Mouse (Mus musculus): ENCODE results near the gene Fstl4. TPM values are rescaled to one million over a fixed set of nuclear protein-coding genes. Genes with fewer than 3 reads are reported as not detected.
A peak's percentile ranks its signal among the peaks of the same experiment; 100 is the strongest.

The Fstl4 gene
- total and polyA plus RNA-seq, 2 experiments = under 0.01 TPM; not detected in 1

- no peaks in the 10 kb centered on the region for H3K79me2 ChIP-seq (ENCODE audit: control insufficient read depth, insufficient read depth, low read length)
- peak; percentile 30 for DNase-seq (ENCODE audit: extremely low read depth, low read depth, low spot score)
- WGBS = 23% methylated on average over 4 of the region's 4 CpGs
Observed at GRCm38 (mm10) chr11:53032336-53032735, 267.9 kb downstream of the Fstl4 start.

DNA sequence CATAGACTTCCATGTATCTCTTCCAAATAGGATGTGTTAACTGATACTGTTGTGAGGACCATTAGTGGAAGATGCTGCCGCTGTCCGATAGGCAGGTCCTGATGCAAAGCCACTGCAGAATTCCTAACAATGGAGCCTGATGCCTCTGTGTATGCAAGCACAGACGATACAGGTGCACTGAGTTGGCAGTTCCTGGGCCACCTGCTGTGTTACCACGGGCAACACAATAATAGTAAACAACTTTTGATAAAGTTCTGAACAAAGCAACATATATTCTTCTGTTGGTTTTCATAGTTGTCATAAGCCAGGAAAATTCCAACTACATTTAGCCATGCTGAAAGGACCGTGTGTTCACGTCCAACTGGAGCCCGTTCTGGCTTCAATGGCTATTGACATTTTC, 271.0 kb downstream of the Fstl4 start:
- WGBS = 83% methylated on average over 7 of the region's 7 CpGs

More at GRCm38 (mm10) chr11:53032336-53032735, 267.9 kb downstream of the Fstl4 start:
- Histone ChIP-seq H3K27ac (replicated peaks; ENCODE audit: insufficient read depth, low read depth, low read length) (no peak overlapping the region), H3K9ac (ENCODE audit: low read depth, low read length) (no peak overlapping the region), H3K27me3 (ENCODE audit: control insufficient read depth, insufficient read depth, low read length) (no peaks in the 10 kb centered on the region), H3K4me1 (ENCODE audit: control insufficient read depth, insufficient read depth, low read length) (no peaks in the 10 kb centered on the region), H3K36me3 (ENCODE audit: control insufficient read depth, insufficient read depth, low read length) (no peaks in the 10 kb centered on the region), H3K4me3 (ENCODE audit: insufficient read depth, low read depth, low read length) (no peak overlapping the region)
- TF ChIP-seq CTCF (IDR thresholded peaks at IDR 0.05; ENCODE audit: low read depth, low read length) = peak; percentile 96
- TF ChIP-seq POLR2A (IDR thresholded peaks at IDR 0.05; ENCODE audit: extremely low read depth, insufficient read depth, low read length) = no peak

GRCm38 (mm10) chr11:53046850-53047249, 282.4 kb downstream of the Fstl4 start:
- 41% methylated on average over 6 of the region's 6 CpGs for WGBS
- no peak overlapping the region for H3K4me3 ChIP-seq (ENCODE audit: insufficient read depth, low read depth, low read length)
- no peaks in the 10 kb centered on the region for H3K27me3 ChIP-seq (ENCODE audit: control insufficient read depth, insufficient read depth, low read length)
- no peaks in the 10 kb centered on the region for H3K4me1 ChIP-seq (ENCODE audit: control insufficient read depth, insufficient read depth, low read length)
- no peak for DNase-seq (ENCODE audit: extremely low read depth, low read depth, low spot score)
- H3K9ac ChIP-seq (ENCODE audit: low read depth, low read length) = no peak overlapping the region
- H3K36me3 ChIP-seq (ENCODE audit: control insufficient read depth, insufficient read depth, low read length) = no peaks in the 10 kb centered on the region
- no peak for TF ChIP-seq POLR2A (IDR thresholded peaks at IDR 0.05; ENCODE audit: extremely low read depth, insufficient read depth, low read length)
- TF ChIP-seq CTCF (IDR thresholded peaks at IDR 0.05; ENCODE audit: low read depth, low read length) = no peak
- H3K27ac ChIP-seq (replicated peaks; ENCODE audit: insufficient read depth, low read depth, low read length) = no peak overlapping the region
- H3K79me2 ChIP-seq (ENCODE audit: control insufficient read depth, insufficient read depth, low read length) = no peaks in the 10 kb centered on the region

More for the DNA sequence above, 271.0 kb downstream of the Fstl4 start:
- Histone ChIP-seq H3K27me3 (ENCODE audit: control insufficient read depth, insufficient read depth, low read length) (no peaks in the 10 kb centered on the region), H3K4me1 (ENCODE audit: control insufficient read depth, insufficient read depth, low read length) (no peaks in the 10 kb centered on the region), H3K27ac (replicated peaks; ENCODE audit: insufficient read depth, low read depth, low read length) (no peak overlapping the region), H3K9ac (ENCODE audit: low read depth, low read length) (no peak overlapping the region), H3K4me3 (ENCODE audit: insufficient read depth, low read depth, low read length) (no peak overlapping the region), H3K36me3 (ENCODE audit: control insufficient read depth, insufficient read depth, low read length) (no peaks in the 10 kb centered on the region), H3K79me2 (ENCODE audit: control insufficient read depth, insufficient read depth, low read length) (no peaks in the 10 kb centered on the region)
- no peak for DNase-seq (ENCODE audit: extremely low read depth, low read depth, low spot score)
- TF ChIP-seq CTCF (IDR thresholded peaks at IDR 0.05; ENCODE audit: low read depth, low read length) = no peak
- TF ChIP-seq POLR2A (IDR thresholded peaks at IDR 0.05; ENCODE audit: extremely low read depth, insufficient read depth, low read length) = no peak

DNA sequence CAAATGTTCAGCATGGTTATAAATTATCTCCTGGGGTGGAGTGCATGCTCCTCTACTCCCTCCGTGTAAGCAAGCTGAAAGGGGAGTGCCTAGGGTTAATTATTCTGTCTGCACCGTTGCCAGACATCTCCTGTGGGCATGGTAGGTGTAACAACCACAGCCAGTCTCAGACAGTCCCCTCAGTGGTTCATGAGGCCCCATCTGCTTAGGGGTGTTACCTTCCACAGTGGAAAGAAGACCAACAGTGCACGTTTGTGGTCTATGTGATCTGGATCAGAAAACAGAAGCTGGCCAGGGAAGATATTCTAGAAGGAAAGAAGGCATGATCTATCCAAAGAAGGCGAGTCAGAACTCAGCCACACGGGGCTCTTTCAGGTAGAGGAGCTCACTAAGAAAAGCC, 289.7 kb downstream of the Fstl4 start:
- no peaks in the 10 kb centered on the region for H3K27me3 ChIP-seq (ENCODE audit: control insufficient read depth, insufficient read depth, low read length)
- 65% methylated on average over 5 of the region's 5 CpGs for WGBS
- no peak overlapping the region for H3K9ac ChIP-seq (ENCODE audit: low read depth, low read length)
- H3K4me3 ChIP-seq (ENCODE audit: insufficient read depth, low read depth, low read length) = no peak overlapping the region
- DNase-seq (ENCODE audit: extremely low read depth, low read depth, low spot score) = no peak
- no peaks in the 10 kb centered on the region for H3K79me2 ChIP-seq (ENCODE audit: control insufficient read depth, insufficient read depth, low read length)
- TF ChIP-seq POLR2A (IDR thresholded peaks at IDR 0.05; ENCODE audit: extremely low read depth, insufficient read depth, low read length) (no peak), CTCF (IDR thresholded peaks at IDR 0.05; ENCODE audit: low read depth, low read length) (no peak)
- H3K27ac ChIP-seq (replicated peaks; ENCODE audit: insufficient read depth, low read depth, low read length) = no peak overlapping the region
- H3K4me1 ChIP-seq (ENCODE audit: control insufficient read depth, insufficient read depth, low read length) = no peaks in the 10 kb centered on the region
- no peaks in the 10 kb centered on the region for H3K36me3 ChIP-seq (ENCODE audit: control insufficient read depth, insufficient read depth, low read length)

- no peak overlapping the region for H3K9ac ChIP-seq (ENCODE audit: low read depth, low read length)
- H3K36me3 ChIP-seq (ENCODE audit: control insufficient read depth, insufficient read depth, low read length) = no peaks in the 10 kb centered on the region
- 85% methylated on average over 6 of the region's 6 CpGs for WGBS
- no peak for DNase-seq (ENCODE audit: extremely low read depth, low read depth, low spot score)
- no peak overlapping the region for H3K27ac ChIP-seq (replicated peaks; ENCODE audit: insufficient read depth, low read depth, low read length)
- no peak for TF ChIP-seq POLR2A (IDR thresholded peaks at IDR 0.05; ENCODE audit: extremely low read depth, insufficient read depth, low read length)
- no peak for TF ChIP-seq CTCF (IDR thresholded peaks at IDR 0.05; ENCODE audit: low read depth, low read length)
- H3K4me3 ChIP-seq (ENCODE audit: insufficient read depth, low read depth, low read length) = no peak overlapping the region
- no peaks in the 10 kb centered on the region for H3K27me3 ChIP-seq (ENCODE audit: control insufficient read depth, insufficient read depth, low read length)
- no peaks in the 10 kb centered on the region for H3K4me1 ChIP-seq (ENCODE audit: control insufficient read depth, insufficient read depth, low read length)
- H3K79me2 ChIP-seq (ENCODE audit: control insufficient read depth, insufficient read depth, low read length) = no peaks in the 10 kb centered on the region
Observed at GRCm38 (mm10) chr11:53055896-53056295, 291.5 kb downstream of the Fstl4 start.

GRCm38 (mm10) chr11:53056781-53057180, 292.3 kb downstream of the Fstl4 start:
- Histone ChIP-seq H3K4me1 (ENCODE audit: control insufficient read depth, insufficient read depth, low read length) (no peaks in the 10 kb centered on the region), H3K27ac (replicated peaks; ENCODE audit: insufficient read depth, low read depth, low read length) (no peak overlapping the region), H3K36me3 (ENCODE audit: control insufficient read depth, insufficient read depth, low read length) (no peaks in the 10 kb centered on the region), H3K79me2 (ENCODE audit: control insufficient read depth, insufficient read depth, low read length) (no peaks in the 10 kb centered on the region), H3K9ac (ENCODE audit: low read depth, low read length) (no peak overlapping the region), H3K27me3 (ENCODE audit: control insufficient read depth, insufficient read depth, low read length) (no peaks in the 10 kb centered on the region), H3K4me3 (ENCODE audit: insufficient read depth, low read depth, low read length) (no peak overlapping the region)
- DNase-seq (ENCODE audit: extremely low read depth, low read depth, low spot score) = no peak
- no peak for TF ChIP-seq CTCF (IDR thresholded peaks at IDR 0.05; ENCODE audit: low read depth, low read length)
- TF ChIP-seq POLR2A (IDR thresholded peaks at IDR 0.05; ENCODE audit: extremely low read depth, insufficient read depth, low read length) = no peak
- 80% methylated on average over 6 of the region's 6 CpGs for WGBS

All from liver, adult 2 months (tissue).